Mouse (Mus musculus) gonadal fat pad, adult 2 months (tissue): Measurements from ENCODE around the gene Vax2. TPM values are rescaled to one million over a fixed set of nuclear protein-coding genes. Genes with fewer than 3 reads are reported as not detected.

Source experiments
- DNase-seq: peaks from one replicate; pipeline ENCODE4 v3.0.0-alpha.2; 2012; ENCODE audit warnings: low read depth
- polyA plus RNA-seq: library from polyadenylated mRNA; depleted of rRNA; stranded (reverse); fragments of >200 nt; gene quantifications from 2 replicates; pipeline ENCODE4 v1.2.3, GENCODE M21; 2012; rRNA removed

Vax2 gene
- polyA plus RNA-seq, 1 experiment = not detected

DNA sequence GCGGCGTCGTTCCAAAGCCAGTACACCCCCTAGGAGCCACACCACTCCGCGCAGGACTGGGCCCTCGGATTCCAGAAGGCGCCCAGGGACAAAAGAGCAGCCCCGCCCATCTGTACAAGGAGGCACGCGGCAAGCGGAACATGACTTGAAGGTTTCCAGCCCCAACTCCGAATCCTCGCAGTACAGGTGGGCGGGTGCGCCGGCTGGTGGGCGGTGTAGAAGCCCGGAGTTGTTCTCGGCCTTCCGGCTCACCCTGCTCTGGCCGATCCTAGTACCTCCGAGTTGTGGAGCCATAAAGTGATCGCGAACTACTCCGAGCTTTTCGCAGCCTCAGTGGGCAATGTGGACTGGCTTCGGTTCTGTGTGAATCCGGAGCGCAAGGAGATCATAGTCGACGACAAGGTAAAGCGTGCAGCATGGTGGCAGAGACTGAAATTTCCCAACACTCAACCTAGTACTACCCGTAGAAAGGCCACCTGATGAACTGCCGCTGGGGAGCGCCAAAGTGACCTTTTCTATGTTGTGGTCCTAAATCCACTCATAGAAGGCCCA, 51.9 kb downstream of the Vax2 start:
- no peak for DNase-seq

DNA sequence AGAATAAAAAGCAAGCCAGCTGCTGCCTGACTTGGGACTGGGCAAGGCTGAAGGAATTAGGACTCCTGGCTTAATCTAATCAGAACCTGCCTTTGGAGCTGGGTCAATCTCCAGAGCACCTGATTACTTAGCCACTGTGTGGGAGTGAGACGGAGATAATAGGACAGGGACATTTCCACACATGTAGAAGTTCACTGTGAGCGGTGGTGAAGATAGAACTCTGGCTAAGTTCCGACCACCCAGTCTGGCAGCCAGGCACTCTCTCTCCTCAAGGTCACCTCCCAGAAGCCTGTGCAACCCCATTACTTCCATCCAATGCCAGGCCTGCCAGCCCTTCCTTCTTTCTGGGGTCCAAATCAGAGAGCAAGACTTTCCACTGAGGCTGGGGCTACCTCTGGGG, 55.9 kb downstream of the Vax2 start:
- DNase-seq = no peak

DNA sequence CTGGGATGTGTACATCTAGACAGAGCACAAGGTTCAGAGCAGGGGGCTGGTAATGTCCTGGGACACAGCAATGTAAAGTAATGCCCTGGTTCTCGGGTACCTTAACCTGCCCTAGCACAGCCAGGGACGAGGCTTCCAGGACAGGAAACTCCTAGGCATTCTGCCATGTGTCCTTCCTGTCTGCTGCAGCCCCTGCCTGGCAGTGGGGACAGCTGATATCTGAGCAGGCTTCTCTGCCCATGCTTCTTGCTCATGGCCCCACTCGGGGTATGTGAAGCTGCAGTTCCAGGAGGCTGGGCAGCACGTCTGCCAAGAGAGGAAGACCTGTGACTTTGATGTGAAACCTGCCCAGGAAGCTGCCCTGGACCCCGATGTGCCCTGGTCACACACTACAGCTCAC, 57.4 kb downstream of the Vax2 start:
- DNase-seq = no peak

DNA sequence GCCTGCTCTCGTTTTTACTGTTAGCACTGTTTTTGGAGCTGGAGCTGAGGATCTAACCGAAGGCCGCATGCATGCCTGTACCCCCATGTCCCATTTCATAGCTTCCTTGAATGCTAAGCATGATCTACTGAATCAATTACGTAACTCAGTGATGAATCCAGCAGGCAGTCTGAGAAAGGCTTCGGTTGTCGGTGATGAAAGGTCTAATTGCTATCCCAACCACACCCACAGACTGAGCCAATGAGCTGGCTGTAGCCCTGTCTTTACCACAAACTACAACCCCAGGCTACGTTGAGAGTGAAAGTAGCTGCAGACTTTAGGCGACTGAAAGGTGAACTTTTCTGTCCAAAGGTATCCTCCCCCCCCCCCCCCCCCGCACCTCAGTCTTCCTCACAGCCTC, 63.1 kb downstream of the Vax2 start:
- DNase-seq = no peak

DNA sequence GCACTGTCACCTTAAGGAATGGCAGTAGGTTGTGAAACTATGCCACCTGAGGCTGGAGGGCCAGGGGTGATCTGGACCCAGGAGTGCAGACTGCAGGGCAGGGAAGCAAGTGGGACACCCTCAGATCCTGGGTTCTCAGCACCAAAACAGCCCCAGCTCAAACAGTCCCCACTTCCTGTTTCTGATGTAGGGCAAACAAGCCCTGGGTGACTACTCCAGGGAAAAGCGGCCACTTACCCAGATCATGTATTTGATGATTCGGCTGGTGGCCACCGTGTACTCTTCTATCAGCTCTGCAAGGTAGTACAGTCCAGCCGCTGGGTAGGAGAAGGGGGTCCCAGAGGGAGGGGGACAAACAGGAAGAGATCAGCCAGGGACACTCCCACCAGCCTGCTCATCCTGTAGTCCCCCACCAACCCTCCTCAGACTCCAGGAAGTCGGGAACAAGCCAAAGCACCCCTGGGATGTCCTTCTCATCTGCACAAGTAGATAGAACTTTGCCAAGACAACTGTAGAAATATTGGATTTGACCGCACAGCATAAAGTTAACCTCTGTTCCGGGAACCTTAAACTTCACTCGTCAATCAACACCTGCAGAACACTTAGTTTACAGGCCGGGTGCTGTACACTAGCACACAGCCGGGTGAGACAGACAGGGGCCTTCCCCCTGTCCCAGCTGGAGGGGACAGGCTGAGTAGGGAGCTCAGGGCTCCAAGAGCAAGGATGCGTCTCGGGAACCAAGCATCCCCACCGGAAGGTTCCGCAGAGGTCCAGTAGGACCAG, 63.9 kb downstream of the Vax2 start:
- DNase-seq = no peak

DNA sequence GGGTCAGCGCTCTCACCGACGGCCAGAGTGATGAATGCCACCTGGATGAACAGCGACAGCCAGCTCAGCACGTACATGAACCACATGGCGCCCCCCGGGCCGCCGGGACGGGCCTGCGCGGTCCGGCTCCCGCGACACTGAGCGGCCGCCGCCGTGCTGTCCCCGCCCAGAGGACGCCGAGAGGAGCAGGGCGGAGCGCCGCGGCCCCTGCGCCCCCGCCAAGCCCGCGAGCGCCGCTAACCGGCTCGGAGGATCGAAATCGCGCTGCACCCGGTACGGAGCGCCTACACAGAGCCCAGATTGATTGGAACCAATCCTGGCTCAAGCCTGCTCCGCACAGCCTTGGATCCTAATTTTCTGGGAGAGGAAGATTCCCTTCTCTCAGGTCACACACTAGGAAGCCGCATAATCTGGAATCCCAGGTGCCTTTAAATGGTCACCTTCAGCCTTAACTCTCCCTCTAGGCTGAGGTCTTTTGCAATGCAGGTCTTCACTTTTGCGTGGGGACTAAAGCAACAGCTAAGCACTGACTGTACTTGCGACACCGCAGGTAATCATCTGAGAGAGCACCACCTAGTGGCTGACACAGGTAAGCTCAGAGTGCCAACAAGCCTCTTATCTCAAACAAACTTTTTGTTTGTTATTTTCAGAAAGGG, 64.7 kb downstream of the Vax2 start, which contains the start of gene Tex261:
Gene Tex261 (minus strand): TSS at position 176 of the 656 bp plus-strand sequence.
- DNase-seq = no peak

DNA sequence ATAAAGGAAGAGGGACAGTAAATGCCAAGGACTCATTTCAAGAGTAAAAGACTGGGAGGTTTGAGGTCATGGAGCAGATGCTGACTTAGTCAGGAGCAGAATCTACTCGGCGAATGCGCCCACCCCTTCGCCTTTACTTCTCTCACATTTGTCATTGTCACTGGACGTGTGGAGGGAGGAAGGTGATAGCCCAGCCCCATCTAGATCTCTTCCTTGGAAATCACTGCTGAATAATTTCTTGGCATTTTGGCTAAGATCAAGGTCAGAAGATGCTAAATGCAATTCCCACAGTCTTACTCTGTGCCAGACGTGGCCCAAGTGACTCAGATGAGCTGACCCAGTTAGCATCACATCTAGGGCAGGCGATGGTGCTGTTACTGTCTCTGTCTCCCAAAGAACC, 67.2 kb downstream of the Vax2 start:
- DNase-seq = no peak

DNA sequence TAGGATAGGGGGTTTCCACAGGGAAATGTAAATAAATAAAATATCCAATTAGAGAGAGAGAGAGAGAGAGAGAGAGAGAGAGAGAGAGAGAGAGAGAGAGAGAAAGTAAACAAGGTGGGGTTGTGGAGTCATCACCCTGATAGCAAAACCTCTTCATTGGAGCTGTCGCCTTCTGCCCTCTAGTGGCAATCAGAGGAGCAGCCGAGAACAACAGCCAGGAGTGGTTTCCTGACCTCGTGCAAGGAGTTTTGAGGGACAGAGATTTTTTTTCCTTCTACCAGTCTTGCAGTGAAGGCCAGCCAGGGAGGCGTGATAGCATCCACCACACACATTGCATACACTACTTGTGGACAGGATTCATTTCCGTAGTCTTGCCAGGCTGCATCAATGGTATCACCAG, 68.0 kb downstream of the Vax2 start:
- no peak for DNase-seq

DNA sequence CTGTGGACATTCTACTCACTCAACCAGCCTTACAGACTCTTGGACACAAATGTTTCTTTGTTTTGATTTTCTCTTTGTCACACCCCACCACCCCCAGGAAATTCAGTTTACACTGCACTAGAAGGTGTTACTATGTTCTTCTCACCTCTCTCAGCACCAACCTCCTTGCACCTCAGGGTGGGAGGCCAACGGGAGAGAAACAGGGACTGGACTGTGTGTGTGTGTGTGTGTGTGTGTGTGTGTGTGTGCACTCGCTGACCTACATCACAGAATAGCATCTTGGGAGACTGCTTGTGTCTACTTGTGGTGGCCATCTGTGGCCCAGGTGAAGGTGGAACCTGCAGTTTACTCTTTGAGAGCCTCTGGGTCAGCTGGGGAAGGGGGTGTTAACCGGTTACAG, 75.4 kb downstream of the Vax2 start:
- DNase-seq = no peak

Other genes starting within 250 kb of the Vax2 start
- gene Dguok, start 204.3 kb upstream of the Vax2 start, polyA plus RNA-seq = 80.1 and 80.7 TPM in 2 replicates
- 1,397 and 1,448 TPM in 2 replicates for gene Actg2, start 175.0 kb upstream of the Vax2 start, polyA plus RNA-seq
- gene Stambp, start 138.5 kb upstream of the Vax2 start, polyA plus RNA-seq = 22.6 and 22.9 TPM in 2 replicates
- gene Clec4f, start 55.1 kb upstream of the Vax2 start, polyA plus RNA-seq = not detected in 2 replicates
- gene Cd207, start 33.4 kb upstream of the Vax2 start, polyA plus RNA-seq = 0.28 TPM in 1 of 2 replicates, not detected in the other
- gene Atp6v1b1, start 31.7 kb downstream of the Vax2 start, polyA plus RNA-seq = 8.9 and 10.4 TPM in 2 replicates
- 0.45 and 0.47 TPM in 2 replicates for gene Ankrd53, start 51.4 kb downstream of the Vax2 start, polyA plus RNA-seq
- 134 and 139 TPM in 2 replicates for gene Tex261, start 64.5 kb downstream of the Vax2 start, polyA plus RNA-seq
- gene Nagk, start 83.7 kb downstream of the Vax2 start, polyA plus RNA-seq = 32.1 and 36.4 TPM in 2 replicates
- gene Paip2b, start 120.5 kb downstream of the Vax2 start, polyA plus RNA-seq = 15.8 and 16.7 TPM in 2 replicates
- 11.8 and 13.2 TPM in 2 replicates for gene Zfp638, start 155.8 kb downstream of the Vax2 start, polyA plus RNA-seq